Mouse (Mus musculus): ENCODE measurements around the gene Tent4b.

- TF ChIP-seq CTCF (IDR thresholded peaks at IDR 0.05), result no peak
- TF ChIP-seq EP300 (IDR thresholded peaks at IDR 0.05), result no peak
These were observed 38.6 kb upstream of the Tent4b start for GRCm38 (mm10) chr8:88160237-88160995.
